Mouse (Mus musculus) c-Kit-positive CD71-positive TER-119-negative erythroid progenitor cells, embryonic 14.5 days (primary cell): Measurements from ENCODE around the gene Arid3b.
"Not testable (repeated sequence)": the region's sequence is repeated elsewhere in the genome, so short reads cannot be mapped to it uniquely, and the experiment has no call there.

ENCODE experiments used
- DNase-seq: peaks from one replicate; pipeline ENCODE4 v3.0.0-alpha.2; 2013; ENCODE audit warnings: low read depth

Arid3b gene

GRCm38 (mm10) chr9:57836581-57837170 lies at the start of gene Arid3b:
Gene Arid3b, minus strand, starts transcription at chr9:57836793.
- DNase-seq, result peak; percentile 90

- DNase-seq, result no peak
These were observed 46.8 kb upstream of the Arid3b start for GRCm38 (mm10) chr9:57883413-57883812.

- not testable (repeated sequence) for DNase-seq
These were observed 45.2 kb upstream of the Arid3b start for GRCm38 (mm10) chr9:57881781-57882180.

- DNase-seq, result no peak
These were observed 43.7 kb upstream of the Arid3b start for GRCm38 (mm10) chr9:57880278-57880677.

- no peak for DNase-seq
These were observed 42.6 kb upstream of the Arid3b start for GRCm38 (mm10) chr9:57879213-57879612.

GRCm38 (mm10) chr9:57874994-57875393 lies 38.4 kb upstream of the Arid3b start:
- no peak for DNase-seq

- no peak for DNase-seq
These were observed 37.5 kb upstream of the Arid3b start for GRCm38 (mm10) chr9:57874134-57874533.

- DNase-seq, result no peak
These were observed 33.8 kb upstream of the Arid3b start for GRCm38 (mm10) chr9:57870273-57870816.

GRCm38 (mm10) chr9:57868767-57869166 lies 32.2 kb upstream of the Arid3b start:
- no peak for DNase-seq

- no peak for DNase-seq
These were observed 31.3 kb upstream of the Arid3b start for GRCm38 (mm10) chr9:57867880-57868279.

- no peak for DNase-seq
These were observed 30.6 kb upstream of the Arid3b start for GRCm38 (mm10) chr9:57867236-57867635.

GRCm38 (mm10) chr9:57866530-57866929 lies 29.9 kb upstream of the Arid3b start:
- DNase-seq, result no peak

GRCm38 (mm10) chr9:57864336-57864735 lies 27.7 kb upstream of the Arid3b start:
- DNase-seq, result no peak

- DNase-seq, result no peak
These were observed 25.4 kb upstream of the Arid3b start for GRCm38 (mm10) chr9:57861951-57862471.

GRCm38 (mm10) chr9:57856456-57856855 lies 19.9 kb upstream of the Arid3b start:
- DNase-seq, result no peak

GRCm38 (mm10) chr9:57854280-57854679 lies 17.7 kb upstream of the Arid3b start:
- no peak for DNase-seq

GRCm38 (mm10) chr9:57839032-57839431 lies 2.4 kb upstream of the Arid3b start:
- no peak for DNase-seq

- no peak for DNase-seq
These were observed 615 bp downstream of the Arid3b start for GRCm38 (mm10) chr9:57835841-57836514.

GRCm38 (mm10) chr9:57834629-57835417 lies 1.8 kb downstream of the Arid3b start:
- no peak for DNase-seq

- no peak for DNase-seq
These were observed 2.7 kb downstream of the Arid3b start for GRCm38 (mm10) chr9:57833762-57834471.

GRCm38 (mm10) chr9:57831267-57832082 lies 5.1 kb downstream of the Arid3b start:
- peak; percentile 87 for DNase-seq
